Mouse (Mus musculus): ENCODE data around the gene Fgb. TPM values are rescaled to one million over a fixed set of nuclear protein-coding genes. Genes with fewer than 3 reads are reported as not detected.

Gene Fgb
- not detected for polyA plus RNA-seq (2014; fragmentation: Illumina TruSeq; extraction: RNeasy Lipid Tissue Mini Kit (QIAGEN cat#74804); ENCODE audit: insufficient read depth, low read depth, low replicate concordance)

GRCm38 (mm10) chr3:83049680-83050079, at the start of gene Fgb:
Gene Fgb, minus strand, starts transcription at chr3:83049863.

GRCm38 (mm10) chr3:83055281-83056038, 5.8 kb upstream of the Fgb start, which contains the start of gene Plrg1:
Gene Plrg1, plus strand, starts transcription at chr3:83055522.

DNA sequence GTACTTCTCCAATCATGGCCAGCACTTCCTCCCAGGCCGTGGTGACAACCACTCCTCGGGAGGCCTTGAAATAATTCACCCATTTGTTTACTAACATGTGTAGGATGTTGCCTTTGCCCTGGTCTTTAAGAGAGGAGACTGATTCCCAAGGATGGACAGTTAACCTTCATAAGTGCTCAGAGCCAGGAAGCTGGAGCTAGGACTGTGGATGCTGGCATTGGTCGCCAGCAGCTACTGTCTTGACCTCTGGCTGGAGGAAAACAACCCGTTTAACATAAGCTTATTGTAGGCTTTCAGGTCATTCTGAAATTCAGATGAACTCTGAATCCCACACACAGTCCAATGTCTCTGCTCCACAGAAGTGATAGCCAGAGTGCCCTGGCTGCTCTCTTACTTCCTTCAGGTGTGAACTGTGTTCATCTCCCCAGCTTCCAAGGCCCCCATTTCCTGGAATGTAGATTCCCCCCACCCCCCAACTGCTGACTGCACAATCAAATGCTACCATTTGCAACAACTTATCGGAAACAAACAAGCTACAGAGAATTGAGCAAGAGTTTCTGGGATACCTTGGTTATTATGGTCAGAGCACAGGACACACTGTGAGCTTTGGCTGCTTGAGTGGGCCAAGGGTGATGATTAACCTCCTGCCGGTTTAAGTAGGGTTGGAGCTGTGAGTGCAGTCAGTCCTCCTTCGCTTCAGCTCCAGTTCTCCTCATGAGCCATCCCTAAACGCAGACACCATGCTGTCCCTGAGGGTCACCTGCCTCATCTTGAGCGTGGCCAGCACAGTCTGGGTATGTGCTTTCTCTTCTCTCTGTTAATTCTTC, 24.0 kb downstream of the Fgb start, which contains the start of gene Fga:
TSS of gene Fga (plus strand) at position 602 of the 827 bp plus-strand sequence.

DNA sequence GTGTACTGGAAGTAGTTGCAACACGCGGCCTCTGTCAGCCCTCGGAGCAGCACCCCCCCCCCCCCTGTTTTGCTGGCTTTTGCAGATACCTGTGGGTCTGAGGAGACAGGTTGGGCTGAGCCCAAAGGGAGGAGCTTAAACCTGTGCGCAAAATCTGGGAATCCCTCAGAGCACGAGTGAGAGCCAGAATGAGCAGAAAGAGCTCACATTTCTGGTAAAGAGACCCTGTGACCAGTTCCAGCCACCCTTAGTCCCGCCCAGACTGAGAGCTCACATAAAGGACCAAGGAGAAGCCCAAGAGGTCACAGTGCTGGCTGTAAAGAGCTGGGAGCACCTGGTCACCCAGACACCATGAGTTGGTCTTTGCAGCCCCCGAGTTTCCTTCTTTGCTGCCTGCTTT, 42.1 kb downstream of the Fgb start, which contains the start of gene Fgg:
TSS of gene Fgg (plus strand) at position 168 of the 400 bp plus-strand sequence.

Other genes with a start within 250 kb of the Fgb start
- gene Rbm46, start 173.4 kb downstream of the Fgb start, polyA plus RNA-seq (2014; fragmentation: Illumina TruSeq; extraction: RNeasy Lipid Tissue Mini Kit (QIAGEN cat#74804); ENCODE audit: insufficient read depth, low read depth, low replicate concordance): 1.1 TPM
- gene Lrat, start 145.9 kb downstream of the Fgb start, polyA plus RNA-seq (2014; fragmentation: Illumina TruSeq; extraction: RNeasy Lipid Tissue Mini Kit (QIAGEN cat#74804); ENCODE audit: insufficient read depth, low read depth, low replicate concordance): 8.7 TPM
- 1.0 TPM for gene Fgg, start 42.1 kb downstream of the Fgb start, polyA plus RNA-seq (2014; fragmentation: Illumina TruSeq; extraction: RNeasy Lipid Tissue Mini Kit (QIAGEN cat#74804); ENCODE audit: insufficient read depth, low read depth, low replicate concordance)
- gene Fga, start 23.8 kb downstream of the Fgb start, polyA plus RNA-seq (2014; fragmentation: Illumina TruSeq; extraction: RNeasy Lipid Tissue Mini Kit (QIAGEN cat#74804); ENCODE audit: insufficient read depth, low read depth, low replicate concordance): 0.11 TPM
- 32.6 TPM for gene Plrg1, start 5.7 kb upstream of the Fgb start, polyA plus RNA-seq (2014; fragmentation: Illumina TruSeq; extraction: RNeasy Lipid Tissue Mini Kit (QIAGEN cat#74804); ENCODE audit: insufficient read depth, low read depth, low replicate concordance)
- gene Dchs2, start 78.1 kb upstream of the Fgb start, polyA plus RNA-seq (2014; fragmentation: Illumina TruSeq; extraction: RNeasy Lipid Tissue Mini Kit (QIAGEN cat#74804); ENCODE audit: insufficient read depth, low read depth, low replicate concordance): 0.06 TPM